Mouse (Mus musculus): ENCODE measurements at regions not wholly inside any gene's neighbourhood (a gene's known extent, or its start where the extent isn't known, plus 50 kb on each side); places are given as distances from the start of the nearest gene placed in this dataset.
A peak's percentile ranks its signal among the peaks of the same experiment; 100 is the strongest.

DNA sequence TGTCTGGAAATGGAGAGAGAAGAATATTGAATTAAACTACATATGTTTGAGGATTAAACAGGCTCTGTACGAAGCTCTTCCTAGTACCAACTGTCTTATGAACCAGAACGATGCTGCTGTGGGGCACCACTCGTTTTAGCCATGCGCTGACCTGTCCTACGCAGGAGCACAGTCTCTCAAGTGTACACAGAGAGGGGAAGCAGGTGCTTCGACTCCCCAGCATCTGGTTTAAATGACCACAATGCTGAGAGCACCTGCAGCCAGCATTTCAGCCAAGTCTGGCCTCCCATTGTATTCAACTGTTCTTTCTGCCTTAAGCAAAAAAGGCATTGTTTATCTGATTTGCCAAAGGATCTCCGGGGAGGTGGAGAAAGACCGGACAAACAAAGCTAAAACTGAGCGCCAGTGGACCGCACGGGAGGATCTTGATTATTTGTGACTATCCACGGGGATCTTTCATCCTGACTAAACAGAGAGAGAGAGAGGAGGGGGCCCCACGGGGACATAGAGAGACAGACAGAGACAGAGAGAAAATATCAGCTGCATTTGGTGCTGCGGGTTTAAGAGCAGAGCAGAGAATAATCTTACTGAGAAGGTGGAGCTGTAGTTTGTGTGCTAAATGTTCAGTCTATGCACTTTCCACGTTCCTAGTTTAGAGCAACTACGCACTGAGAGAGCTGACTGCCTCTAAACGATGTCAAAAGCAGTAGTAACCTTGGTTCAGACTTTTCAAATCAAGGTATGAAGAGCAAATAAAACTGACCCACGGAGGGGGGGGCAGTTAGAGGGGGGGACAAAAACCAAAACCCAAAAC, 66.8 kb upstream of the Prep start:
- no peak for DNase-seq (ENCODE audit: low spot score)

GRCm38 (mm10) chr10:44997906-44998289, 69.1 kb upstream of the Prep start:
- peaks cover 34% of the 10 kb centered on the region for H3K4me1 ChIP-seq (ENCODE audit: insufficient read depth, low read depth, low read length)
- H3K4me3 ChIP-seq (ENCODE audit: low read depth, low read length), result no peak overlapping the region
- DNase-seq (ENCODE audit: low spot score) (no peak), ATAC-seq (ENCODE audit: extremely low read depth, insufficient number of reproducible peaks, low FRiP score, poor library complexity, severe bottlenecking) (no peak)
- no peaks in the 10 kb centered on the region for H3K36me3 ChIP-seq (replicated peaks)
- no peaks in the 10 kb centered on the region for H3K27me3 ChIP-seq (ENCODE audit: insufficient read depth, low read length)
- TF ChIP-seq GATA1 (IDR thresholded peaks at IDR 0.05; ENCODE audit: borderline replicate concordance, low read length) (no peak), POLR2AphosphoS5 (IDR thresholded peaks at IDR 0.05; ENCODE audit: insufficient replicate concordance, low read depth, low read length) (no peak), TAL1 (conservative IDR thresholded peaks at IDR 0.05; ENCODE audit: low read depth, low read length) (no peak), CTCF (IDR thresholded peaks at IDR 0.05; ENCODE audit: low read depth, low read length) (no peak)
- no peaks in the 10 kb centered on the region for H3K9me3 ChIP-seq (replicated peaks)

More for the DNA sequence above, 66.8 kb upstream of the Prep start:
- Histone ChIP-seq H3K4me1 (ENCODE audit: insufficient read depth, low read depth, low read length) (peaks cover 38% of the 10 kb centered on the region), H3K9me3 (replicated peaks) (no peaks in the 10 kb centered on the region), H3K27me3 (ENCODE audit: insufficient read depth, low read length) (no peaks in the 10 kb centered on the region), H3K36me3 (replicated peaks) (no peaks in the 10 kb centered on the region), H3K4me3 (ENCODE audit: low read depth, low read length) (peak overlapping the region; percentile 33; the same call in 1 of the 2 replicates)
- no peak for TF ChIP-seq TAL1 (conservative IDR thresholded peaks at IDR 0.05; ENCODE audit: low read depth, low read length)
- TF ChIP-seq CTCF (IDR thresholded peaks at IDR 0.05; ENCODE audit: low read depth, low read length), result no peak
- no peak for TF ChIP-seq GATA2 (IDR thresholded peaks at IDR 0.05; ENCODE audit: borderline replicate concordance, low read depth, low read length)
- TF ChIP-seq GATA1 (IDR thresholded peaks at IDR 0.05; ENCODE audit: borderline replicate concordance, low read length), result no peak
- no peak for TF ChIP-seq POLR2AphosphoS5 (IDR thresholded peaks at IDR 0.05; ENCODE audit: insufficient replicate concordance, low read depth, low read length)
- no peak for ATAC-seq (ENCODE audit: extremely low read depth, insufficient number of reproducible peaks, low FRiP score, poor library complexity, severe bottlenecking)

- H3K4me3 ChIP-seq (ENCODE audit: low read depth, low read length), result no peak overlapping the region
Observed at GRCm38 (mm10) chr10:44997184-44997905, 69.7 kb upstream of the Prep start.

DNA sequence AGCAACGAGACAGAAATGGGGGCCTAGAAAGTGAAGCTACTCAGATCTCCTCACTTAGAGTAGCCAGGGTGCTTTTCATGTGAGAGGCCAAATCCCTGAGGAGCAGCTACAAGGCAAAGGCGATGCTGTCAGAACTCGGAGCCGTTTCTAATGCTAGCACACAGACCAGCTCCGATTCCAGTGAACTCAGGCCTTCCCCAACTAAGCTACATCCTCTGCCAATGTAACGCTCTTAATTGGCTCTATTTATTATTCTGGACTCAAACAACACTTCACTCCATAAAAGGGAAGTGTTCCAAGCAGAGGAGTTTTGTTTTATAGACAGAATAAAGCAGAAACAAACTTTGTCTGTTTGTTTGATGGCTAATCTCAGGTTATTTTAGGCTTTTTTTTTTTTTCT, 71.2 kb upstream of the Prep start:
- H3K4me1 ChIP-seq (ENCODE audit: insufficient read depth, low read depth, low read length), result peaks cover 22% of the 10 kb centered on the region
- no peak for ATAC-seq (ENCODE audit: extremely low read depth, insufficient number of reproducible peaks, low FRiP score, poor library complexity, severe bottlenecking)
- TF ChIP-seq CTCF (IDR thresholded peaks at IDR 0.05; ENCODE audit: low read depth, low read length) (no peak), POLR2AphosphoS5 (IDR thresholded peaks at IDR 0.05; ENCODE audit: insufficient replicate concordance, low read depth, low read length) (no peak), GATA2 (IDR thresholded peaks at IDR 0.05; ENCODE audit: borderline replicate concordance, low read depth, low read length) (no peak), GATA1 (IDR thresholded peaks at IDR 0.05; ENCODE audit: borderline replicate concordance, low read length) (no peak), TAL1 (conservative IDR thresholded peaks at IDR 0.05; ENCODE audit: low read depth, low read length) (no peak)
- H3K36me3 ChIP-seq (replicated peaks), result no peaks in the 10 kb centered on the region
- no peak overlapping the region for H3K4me3 ChIP-seq (ENCODE audit: low read depth, low read length)
- no peak for DNase-seq (ENCODE audit: low spot score)
- no peaks in the 10 kb centered on the region for H3K27me3 ChIP-seq (ENCODE audit: insufficient read depth, low read length)
- no peaks in the 10 kb centered on the region for H3K9me3 ChIP-seq (replicated peaks)

More at GRCm38 (mm10) chr10:44997184-44997905, 69.7 kb upstream of the Prep start:
- Histone ChIP-seq H3K36me3 (replicated peaks) (no peaks in the 10 kb centered on the region), H3K27me3 (ENCODE audit: insufficient read depth, low read length) (no peaks in the 10 kb centered on the region), H3K9me3 (replicated peaks) (no peaks in the 10 kb centered on the region), H3K4me1 (ENCODE audit: insufficient read depth, low read depth, low read length) (peaks cover 29% of the 10 kb centered on the region)
- ATAC-seq (ENCODE audit: extremely low read depth, insufficient number of reproducible peaks, low FRiP score, poor library complexity, severe bottlenecking), result no peak
- no peak for DNase-seq (ENCODE audit: low spot score)
- TF ChIP-seq GATA2 (IDR thresholded peaks at IDR 0.05; ENCODE audit: borderline replicate concordance, low read depth, low read length) (no peak), GATA1 (IDR thresholded peaks at IDR 0.05; ENCODE audit: borderline replicate concordance, low read length) (no peak), TAL1 (conservative IDR thresholded peaks at IDR 0.05; ENCODE audit: low read depth, low read length) (no peak), POLR2AphosphoS5 (IDR thresholded peaks at IDR 0.05; ENCODE audit: insufficient replicate concordance, low read depth, low read length) (no peak), CTCF (IDR thresholded peaks at IDR 0.05; ENCODE audit: low read depth, low read length) (no peak)

- TF ChIP-seq POLR2AphosphoS5 (IDR thresholded peaks at IDR 0.05; ENCODE audit: insufficient replicate concordance, low read depth, low read length) (no peak), GATA1 (IDR thresholded peaks at IDR 0.05; ENCODE audit: borderline replicate concordance, low read length) (no peak), GATA2 (IDR thresholded peaks at IDR 0.05; ENCODE audit: borderline replicate concordance, low read depth, low read length) (no peak), CTCF (IDR thresholded peaks at IDR 0.05; ENCODE audit: low read depth, low read length) (no peak), TAL1 (conservative IDR thresholded peaks at IDR 0.05; ENCODE audit: low read depth, low read length) (no peak)
- DNase-seq (ENCODE audit: low spot score) (no peak), ATAC-seq (ENCODE audit: extremely low read depth, insufficient number of reproducible peaks, low FRiP score, poor library complexity, severe bottlenecking) (no peak)
- H3K9me3 ChIP-seq (replicated peaks), result no peaks in the 10 kb centered on the region
- H3K4me3 ChIP-seq (ENCODE audit: low read depth, low read length), result no peak overlapping the region
- H3K4me1 ChIP-seq (ENCODE audit: insufficient read depth, low read depth, low read length), result peaks cover 15% of the 10 kb centered on the region
- H3K27me3 ChIP-seq (ENCODE audit: insufficient read depth, low read length), result no peaks in the 10 kb centered on the region
- no peaks in the 10 kb centered on the region for H3K36me3 ChIP-seq (replicated peaks)
Observed at GRCm38 (mm10) chr10:44994385-44995281, 72.4 kb upstream of the Prep start.
